46 mouse cellular contexts compared by ENCODE assay signal in the genomic region with DNA sequence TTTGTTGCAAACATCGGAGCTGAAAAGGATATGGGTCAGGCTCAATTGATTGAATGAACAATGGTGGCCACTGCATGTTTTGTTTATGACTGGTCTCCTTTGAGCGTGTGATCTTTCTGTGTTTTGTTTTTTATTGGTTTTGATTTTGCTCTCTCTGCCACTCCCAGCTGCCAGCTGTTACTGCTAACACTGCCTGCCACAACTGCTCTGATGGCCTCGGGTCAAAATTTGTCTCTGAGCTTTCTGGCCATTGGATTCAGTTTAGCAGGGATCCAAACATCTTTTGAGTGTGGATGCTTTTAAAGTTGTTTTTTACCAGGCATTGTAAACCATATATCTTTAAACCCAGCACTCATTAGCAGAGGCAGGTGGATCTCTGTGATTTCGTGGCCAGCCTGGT. TPM values are rescaled to one million over a fixed set of nuclear protein-coding genes. Genes with fewer than 3 reads are reported as not detected.
"Had no signal": no experiment of that assay in that cellular context is flagged by ENCODE, and none has a peak within 500 bp of the region (broad histone marks: within the 10 kb centered on the region; RNA-seq: fewer than 3 reads in every experiment).

No protein-coding gene starts in this region.

- H3K9ac ChIP-seq: limb, embryonic 12.5 days; limb, embryonic 15.5 days; liver, embryonic 12.5 days; liver, embryonic 13.5 days; liver, embryonic 14.5 days; liver, embryonic 15.5 days; liver, postnatal 0 days; lung, embryonic 14.5 days; lung, embryonic 15.5 days; midbrain, embryonic 12.5 days; midbrain, embryonic 13.5 days; midbrain, embryonic 15.5 days; neural tube, embryonic 12.5 days had no signal

- H3K27ac ChIP-seq: left cerebral cortex, adult 2 months; limb, embryonic 12.5 days; limb, embryonic 15.5 days; liver, embryonic 12.5 days; liver, embryonic 13.5 days; liver, embryonic 14.5 days; liver, embryonic 15.5 days; lung, embryonic 15.5 days; macrophage; midbrain, embryonic 10.5 days; midbrain, embryonic 12.5 days; midbrain, embryonic 13.5 days; midbrain, embryonic 15.5 days; neural tube, embryonic 12.5 days had no signal

- ATAC-seq: liver, embryonic 12.5 days; liver, postnatal 0 days; lung, postnatal 0 days; midbrain, embryonic 13.5 days; midbrain, embryonic 15.5 days; midbrain, embryonic 16.5 days had no signal

- DNase-seq: left cerebral cortex, postnatal 4 days; liver; liver, embryonic 13.5 days; liver, postnatal 0 days; lung, adult 18-20 months; lung, adult 2 months; lung, embryonic 14.5 days; lung, postnatal 10 days; lung, postnatal 14 days; lung, postnatal 36 days; lung, postnatal 4 days; midbrain, embryonic 14.5 days had no signal

- H3K36me3 ChIP-seq: limb, embryonic 12.5 days; limb, embryonic 15.5 days; liver, embryonic 12.5 days; liver, embryonic 13.5 days; liver, embryonic 15.5 days; lung, embryonic 15.5 days; midbrain, embryonic 10.5 days; midbrain, embryonic 12.5 days; midbrain, embryonic 13.5 days; midbrain, embryonic 15.5 days; neural tube, embryonic 12.5 days had no signal

- H3K4me1 ChIP-seq: limb, embryonic 12.5 days; limb, embryonic 15.5 days; liver, embryonic 12.5 days; liver, embryonic 13.5 days; liver, embryonic 15.5 days; lung, embryonic 15.5 days; midbrain, embryonic 10.5 days; midbrain, embryonic 12.5 days; midbrain, embryonic 13.5 days; midbrain, embryonic 15.5 days; neural tube, embryonic 12.5 days had no signal

- H3K4me3 ChIP-seq: left cerebral cortex, adult 2 months; limb, embryonic 12.5 days; limb, embryonic 15.5 days; liver, embryonic 12.5 days; liver, embryonic 13.5 days; liver, embryonic 15.5 days; lung, embryonic 15.5 days; megakaryocyte, embryonic 14.5 days; midbrain, embryonic 10.5 days; midbrain, embryonic 12.5 days; midbrain, embryonic 13.5 days; midbrain, embryonic 15.5 days; neural tube, embryonic 12.5 days had no signal

- H3K27me3 ChIP-seq: limb, embryonic 15.5 days; lung, embryonic 15.5 days; midbrain, embryonic 13.5 days; neural tube, embryonic 12.5 days had no signal

- H3K9me3 ChIP-seq: limb, embryonic 12.5 days; limb, embryonic 15.5 days; liver, embryonic 12.5 days; liver, embryonic 13.5 days; liver, embryonic 15.5 days; lung, embryonic 15.5 days; midbrain, embryonic 10.5 days; midbrain, embryonic 12.5 days; midbrain, embryonic 13.5 days; midbrain, embryonic 15.5 days; neural tube, embryonic 12.5 days had no signal

- H3K4me2 ChIP-seq: limb, embryonic 12.5 days; limb, embryonic 15.5 days; liver, embryonic 11.5 days; liver, embryonic 12.5 days; liver, embryonic 13.5 days; liver, embryonic 15.5 days; lung, embryonic 14.5 days; lung, embryonic 15.5 days; midbrain, embryonic 11.5 days; midbrain, embryonic 12.5 days; midbrain, embryonic 13.5 days; midbrain, embryonic 15.5 days; neural tube, embryonic 12.5 days had no signal

RNA-seq across cellular contexts. Expression of a gene that starts 26.3 kb away (rescaled TPM):
- total RNA-seq: megakaryocyte progenitor cell, adult 5-6 weeks; megakaryocyte-erythroid progenitor cell, adult 5-6 weeks had no signal
- polyA plus RNA-seq: macrophage had no signal

RNA-seq across cellular contexts. Expression of a gene that starts 47.9 kb away (rescaled TPM):
- total RNA-seq: left cerebral cortex, adult 2 months; left cerebral cortex, adult 8-10 months; left cerebral cortex, postnatal 10 days; left cerebral cortex, postnatal 14 days; left cerebral cortex, postnatal 25 days; left cerebral cortex, postnatal 36 days; left cerebral cortex, postnatal 4 days; liver, adult 2 months; megakaryocyte, adult 5-6 weeks; megakaryocyte-erythroid progenitor cell, adult 5-6 weeks; midbrain, postnatal 0 days had no signal
- polyA plus RNA-seq: limb, embryonic 11.5 days; limb, embryonic 12.5 days; limb, embryonic 14.5 days; limb, embryonic 15.5 days; liver, adult 2 months; liver, embryonic 11.5 days; liver, embryonic 12.5 days; liver, embryonic 13.5 days; liver, embryonic 14.5 days; liver, embryonic 15.5 days; liver, embryonic 16.5 days; liver, postnatal 0 days; lung, adult 2 months; lung, embryonic 14.5 days; lung, embryonic 15.5 days; lung, embryonic 16.5 days; lung, postnatal 0 days; macrophage; midbrain, embryonic 10.5 days; midbrain, embryonic 11.5 days; midbrain, embryonic 12.5 days; midbrain, embryonic 13.5 days; midbrain, embryonic 14.5 days; midbrain, embryonic 15.5 days; midbrain, embryonic 16.5 days; midbrain, postnatal 0 days; neural tube, embryonic 11.5 days; neural tube, embryonic 12.5 days had no signal

RNA-seq across cellular contexts. Expression of a gene that starts 55.1 kb away (rescaled TPM):
- total RNA-seq: liver, adult 2 months; megakaryocyte progenitor cell, adult 5-6 weeks; monocyte, adult 5-6 weeks had no signal
- polyA plus RNA-seq: liver, adult 2 months; macrophage had no signal
